Mouse (Mus musculus) regulatory T cell (primary cell): ENCODE results near the gene Zfp597.

ENCODE experiments used
- in situ Hi-C: fragments of 300-600 bp; cut with MboI, MseI; formaldehyde crosslinking; loops from one replicate; pipeline ENCODE4 v1.15.1; 2025; ENCODE audit warnings: high pct_unique_total_duplicates

Gene Zfp597

DNA sequence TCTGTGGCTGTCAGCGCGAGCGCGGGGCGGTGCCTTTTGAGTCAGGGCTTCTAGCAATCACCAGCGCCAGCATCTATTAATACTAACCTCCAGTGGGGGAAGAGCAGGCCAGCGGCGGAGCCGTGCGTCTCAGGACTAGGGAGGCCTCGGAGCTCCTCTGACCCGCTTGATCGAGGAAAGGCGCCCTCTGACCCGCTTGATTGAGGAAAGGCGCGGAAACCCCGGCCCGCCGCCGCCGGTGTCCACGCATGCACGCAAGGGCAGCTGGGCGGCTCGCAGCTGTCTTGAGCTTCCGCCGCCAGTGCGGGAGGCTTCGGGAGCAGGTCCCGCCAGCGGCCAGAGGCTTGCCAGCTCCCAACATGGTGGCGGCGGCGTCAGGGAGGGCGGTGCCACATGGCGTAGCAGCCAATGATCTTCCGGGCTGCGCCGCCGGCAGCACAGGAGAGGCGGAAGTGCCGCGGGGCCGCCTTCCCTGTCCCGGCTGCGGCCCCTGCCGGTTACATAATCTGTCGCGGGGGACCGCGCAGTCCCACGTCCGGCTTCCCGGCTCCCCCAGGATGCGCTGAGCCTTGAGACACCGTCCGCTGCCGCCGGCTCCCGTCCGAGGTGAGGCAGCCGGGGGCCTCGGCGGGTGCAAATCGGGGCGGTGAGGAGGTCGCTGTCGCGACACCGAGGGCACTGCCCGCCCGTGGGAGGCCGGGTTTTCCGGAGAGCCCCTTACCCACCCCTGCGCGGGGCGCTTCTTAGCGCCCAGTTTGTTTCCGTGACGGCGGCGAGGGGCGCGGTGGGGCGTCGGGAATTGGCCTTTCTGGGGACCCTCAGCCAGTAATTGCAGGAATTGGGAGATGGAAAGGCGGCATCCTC is at the start of gene Zfp597, which contains the start of gene Gm20695:
Gene Zfp597 (minus strand): TSS at position 361 of the 864 bp plus-strand sequence.
Gene Gm20695 (plus strand): TSS at position 448 of the 864 bp plus-strand sequence.
- in situ Hi-C loops, result no loop called here

DNA sequence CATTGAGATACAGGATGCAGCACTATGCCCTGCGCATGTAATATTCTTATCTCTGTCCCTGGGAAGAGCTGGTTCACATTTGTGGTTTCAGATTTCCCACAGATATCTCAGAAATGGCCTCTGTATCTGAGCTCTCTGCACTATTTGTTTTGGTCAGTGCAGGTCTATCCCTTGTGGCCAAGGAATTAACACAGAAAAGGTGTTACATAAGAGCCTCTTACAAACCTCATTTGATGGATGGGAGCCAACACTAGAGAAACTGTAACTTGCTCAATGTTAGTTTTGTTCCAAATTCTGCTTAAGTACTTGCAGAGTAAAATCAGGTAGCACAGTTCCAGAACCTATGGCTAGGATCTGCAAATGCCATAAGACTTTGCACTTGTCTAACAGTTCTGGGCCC is 49.7 kb upstream of the Zfp597 start:
- in situ Hi-C loops, result no loop called here

DNA sequence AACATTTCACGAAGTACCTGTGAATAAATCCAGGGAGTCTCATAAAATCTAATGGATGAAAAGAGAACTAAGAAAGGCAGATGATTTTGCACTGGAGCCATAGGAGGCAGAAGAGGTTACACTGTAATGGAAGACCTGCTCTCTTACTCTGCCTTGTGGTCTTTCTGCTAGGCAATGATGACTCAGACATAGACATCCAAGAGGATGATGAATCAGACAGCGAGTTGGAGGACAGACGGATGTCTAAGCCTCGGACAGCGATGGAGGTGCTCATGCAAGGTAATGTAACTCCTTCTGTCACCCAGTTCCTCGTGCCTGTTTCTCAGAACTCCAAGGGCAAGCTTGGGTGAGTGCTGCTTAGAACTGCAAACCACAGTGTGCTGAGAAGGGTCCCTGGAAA is 49.2 kb upstream of the Zfp597 start:
- in situ Hi-C loops, result no loop called here

DNA sequence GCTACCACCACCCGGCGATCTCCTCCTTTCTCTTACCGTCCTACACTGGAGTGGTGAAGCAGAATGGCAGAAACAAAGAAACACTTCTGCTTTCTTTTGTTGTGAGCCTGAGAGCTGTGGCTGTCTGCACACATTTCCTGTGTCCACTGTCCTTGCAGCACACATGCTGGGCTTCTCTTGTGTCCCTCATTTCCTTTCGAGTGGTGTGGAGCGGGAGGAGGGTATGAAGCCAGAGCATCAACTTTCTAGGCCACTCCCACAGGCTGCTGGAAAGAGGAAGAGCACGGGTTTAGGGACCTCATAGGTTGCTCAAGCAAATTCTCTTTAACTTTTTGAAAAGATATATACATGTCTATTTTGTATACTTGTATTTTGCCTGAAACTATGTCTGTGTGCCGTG is 44.8 kb upstream of the Zfp597 start:
- in situ Hi-C loops, result no loop called here

DNA sequence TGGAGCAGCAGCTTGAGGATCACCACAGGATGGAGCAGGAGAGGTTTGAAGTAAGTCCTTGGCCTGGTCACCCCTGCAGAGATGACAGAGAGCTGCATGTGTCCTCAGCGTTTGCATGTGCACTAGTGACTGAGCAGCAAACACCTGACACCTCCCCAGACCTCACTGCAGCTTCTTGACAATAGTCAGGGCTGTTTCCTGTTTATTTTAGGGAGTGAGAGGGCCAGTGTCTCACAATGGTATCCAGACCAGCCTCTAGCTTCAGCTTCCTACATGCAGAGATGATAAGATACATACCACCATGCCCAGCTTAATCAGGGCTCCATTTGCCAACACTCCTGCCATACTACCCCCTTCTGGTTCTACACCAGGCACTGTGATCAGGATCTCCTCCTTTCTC is 44.2 kb upstream of the Zfp597 start:
- in situ Hi-C loops, result no loop called here

DNA sequence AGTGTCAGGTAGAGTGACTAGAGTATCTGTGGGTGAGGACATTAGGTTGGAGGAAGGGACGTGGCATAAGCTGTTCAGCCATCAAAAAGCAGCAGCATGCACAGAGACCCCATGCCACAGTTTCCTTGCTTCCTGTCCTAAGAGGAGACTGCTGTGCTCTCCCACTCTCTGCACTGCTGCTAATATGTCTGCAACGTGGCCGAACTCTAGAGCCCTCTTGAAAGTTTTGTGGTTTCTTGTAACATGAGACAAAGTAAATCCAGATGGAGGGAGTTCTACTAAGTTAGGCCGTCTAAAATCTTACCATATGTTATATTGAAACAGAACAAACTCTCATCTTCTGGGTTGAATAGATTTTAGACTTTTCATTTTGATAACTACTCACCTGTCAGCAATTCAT is 39.6 kb upstream of the Zfp597 start:
- in situ Hi-C loops, result no loop called here

DNA sequence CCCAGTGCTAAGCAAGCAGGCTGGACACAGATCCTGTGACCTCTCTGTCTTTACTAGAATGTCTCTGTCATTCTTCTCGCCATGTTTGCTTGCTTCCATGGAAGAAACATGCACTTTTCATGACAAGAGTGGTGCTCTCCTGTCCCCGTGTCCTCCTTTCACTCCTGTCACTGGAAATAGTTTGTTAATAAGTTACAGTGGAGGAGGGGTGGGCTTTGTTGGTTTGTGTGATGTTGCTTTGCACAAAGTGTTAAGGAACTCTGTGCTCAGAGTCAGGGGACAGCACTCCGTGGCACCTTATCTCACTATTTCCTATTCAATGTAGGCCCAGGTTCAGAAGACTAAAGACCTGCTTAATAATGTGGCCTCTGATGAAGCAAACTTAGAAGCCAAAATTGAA is 39.2 kb upstream of the Zfp597 start:
- in situ Hi-C loops, result no loop called here

DNA sequence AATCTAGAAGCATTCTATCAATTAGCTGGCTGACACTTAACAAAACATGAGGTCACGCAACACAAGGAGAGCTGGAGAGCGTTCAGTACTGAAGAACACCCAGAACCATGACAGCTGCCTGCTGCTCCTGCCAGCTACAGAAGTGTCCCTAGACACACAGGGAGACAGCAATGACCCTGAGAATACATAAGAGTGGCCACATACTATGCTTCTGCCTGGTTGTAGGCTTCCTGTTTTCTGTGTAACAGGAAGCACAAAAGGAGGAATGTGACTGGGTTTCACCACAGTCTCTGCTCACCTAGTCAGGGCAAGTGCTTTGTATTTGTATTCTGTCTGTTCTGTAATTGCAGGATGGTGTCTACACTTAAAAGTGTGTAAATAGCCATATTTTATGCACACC is 36.4 kb upstream of the Zfp597 start:
- in situ Hi-C loops, result no loop called here

DNA sequence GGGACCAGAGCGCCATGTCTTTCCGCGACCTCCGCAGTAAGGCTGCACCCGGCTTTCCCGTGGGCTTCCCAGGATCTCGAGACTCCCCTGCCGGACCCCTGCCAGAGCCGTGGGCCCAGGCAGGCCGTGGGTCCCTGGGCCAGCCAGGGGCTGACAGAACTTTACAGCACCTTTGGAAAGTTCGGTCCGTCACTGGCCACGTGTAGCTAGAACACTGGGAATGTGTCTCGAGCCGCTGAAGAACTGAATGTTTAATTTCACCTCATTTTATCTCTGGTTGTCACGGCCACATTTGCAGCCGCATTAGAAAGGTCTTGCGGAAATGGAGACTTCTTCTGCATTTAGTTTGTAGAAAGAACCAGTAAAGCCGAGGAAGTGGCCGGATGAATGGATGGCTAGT is 24.8 kb upstream of the Zfp597 start:
- in situ Hi-C loops, result loop anchor here (5.0 to 10.0 kb wide), 2 partner anchors 93 to 164 kb away; partner anchors contain the start of genes Slx4 and Zfp263

DNA sequence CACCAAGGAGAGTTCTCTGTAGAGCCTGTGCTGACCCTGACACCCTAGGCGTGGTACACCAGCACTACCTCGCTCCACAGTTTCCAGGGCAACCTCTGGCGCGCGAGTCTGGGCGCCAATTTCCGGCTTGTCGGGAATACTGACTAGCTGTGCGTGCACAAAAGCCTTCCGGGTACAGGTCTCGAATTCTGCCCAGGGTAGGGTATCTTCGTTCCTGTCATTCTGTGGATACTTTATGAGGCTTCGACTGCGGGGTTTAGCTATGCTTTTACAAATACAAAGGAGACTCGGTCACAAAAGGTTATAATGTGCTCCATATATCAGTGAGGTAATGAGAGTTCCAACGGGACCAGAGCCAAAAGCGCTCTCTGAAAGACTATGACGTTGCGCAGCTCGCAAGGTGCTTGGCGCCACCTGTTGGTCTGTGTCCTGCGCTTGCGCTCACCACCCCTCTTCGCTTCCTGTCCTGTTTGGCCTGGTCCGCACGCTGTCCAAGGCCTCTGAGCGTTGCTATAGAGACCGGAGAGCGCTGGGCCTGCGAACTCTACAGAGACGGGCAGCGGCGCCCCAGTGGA is 24.3 kb upstream of the Zfp597 start, which contains the start of the genes 1700037C18Rik and Cluap1:
Gene 1700037C18Rik (minus strand): TSS at position 153 of the 575 bp plus-strand sequence.
Gene Cluap1 (plus strand): TSS at position 265 of the 575 bp plus-strand sequence.
- in situ Hi-C loops, result loop anchor here (5.0 to 10.0 kb wide), 2 partner anchors 94 to 164 kb away; partner anchors contain the start of genes Slx4 and Zfp263

DNA sequence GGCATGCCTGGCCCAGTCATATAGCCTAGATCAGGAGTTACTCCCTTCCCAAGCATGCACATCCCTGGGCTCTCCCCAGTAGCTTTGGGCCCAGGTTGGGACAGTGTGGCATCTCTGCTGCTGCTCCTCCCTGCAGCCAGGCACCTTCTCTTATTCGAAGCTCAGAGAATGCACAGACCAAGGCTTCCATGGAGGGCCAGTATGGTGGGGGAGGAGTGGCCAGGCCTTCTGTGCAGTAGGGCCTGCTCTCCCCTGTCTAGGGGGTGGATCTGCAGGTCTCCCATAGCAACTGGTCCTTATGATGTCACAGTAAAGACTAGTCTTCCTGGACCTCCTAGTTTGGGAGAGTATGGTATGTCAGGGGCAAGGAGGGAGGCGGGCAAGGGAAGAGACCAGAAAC is 23.1 kb upstream of the Zfp597 start:
- in situ Hi-C loops, result loop anchor here (5.0 to 10.0 kb wide), 2 partner anchors 95 to 163 kb away; partner anchors contain the start of genes Slx4 and Zfp263

DNA sequence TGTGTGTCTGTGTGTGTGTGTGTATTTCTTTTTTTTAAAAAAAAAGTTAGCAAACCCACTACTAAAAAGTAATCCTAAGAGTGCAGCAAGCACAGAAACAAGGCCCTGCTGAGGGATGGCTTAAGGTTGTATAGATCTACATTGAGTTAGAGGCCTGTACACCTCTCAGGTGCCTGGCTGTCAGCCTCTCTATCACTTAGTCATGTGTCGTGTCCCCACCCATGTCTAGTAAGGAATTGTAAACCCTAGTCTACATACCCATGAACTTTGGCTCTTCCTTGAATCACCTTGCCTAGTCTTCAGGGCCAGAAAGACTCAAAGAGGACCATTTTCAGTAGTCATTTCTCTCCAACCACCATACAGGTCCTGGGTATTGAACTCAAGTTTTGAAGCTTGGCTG is 12.2 kb upstream of the Zfp597 start:
- in situ Hi-C loops, result loop anchor here (5.0 kb wide), 1 partner anchor 81 kb away; the partner anchor contains the start of gene Nlrc3

DNA sequence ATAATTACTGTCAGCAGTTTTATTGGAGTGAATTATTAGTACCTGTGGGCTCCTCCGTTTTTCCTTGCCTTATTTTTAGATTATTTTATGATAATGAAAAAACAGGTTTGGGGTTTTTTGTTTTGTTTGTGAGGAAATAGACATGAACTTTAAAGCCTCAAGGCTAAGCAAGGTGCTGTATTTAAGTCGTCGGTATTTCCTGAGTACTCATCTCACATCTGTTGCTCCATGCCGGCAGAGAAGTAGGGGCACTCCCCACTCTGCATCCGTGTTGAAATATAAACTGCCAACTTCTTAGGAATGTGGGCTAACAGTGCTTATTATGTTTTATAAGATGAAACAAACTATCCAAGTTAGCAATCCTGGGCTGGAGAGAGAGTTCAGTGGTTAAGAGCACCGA is 11.7 kb upstream of the Zfp597 start:
- in situ Hi-C loops, result loop anchor here (5.0 kb wide), 1 partner anchor 81 kb away; the partner anchor contains the start of gene Nlrc3

DNA sequence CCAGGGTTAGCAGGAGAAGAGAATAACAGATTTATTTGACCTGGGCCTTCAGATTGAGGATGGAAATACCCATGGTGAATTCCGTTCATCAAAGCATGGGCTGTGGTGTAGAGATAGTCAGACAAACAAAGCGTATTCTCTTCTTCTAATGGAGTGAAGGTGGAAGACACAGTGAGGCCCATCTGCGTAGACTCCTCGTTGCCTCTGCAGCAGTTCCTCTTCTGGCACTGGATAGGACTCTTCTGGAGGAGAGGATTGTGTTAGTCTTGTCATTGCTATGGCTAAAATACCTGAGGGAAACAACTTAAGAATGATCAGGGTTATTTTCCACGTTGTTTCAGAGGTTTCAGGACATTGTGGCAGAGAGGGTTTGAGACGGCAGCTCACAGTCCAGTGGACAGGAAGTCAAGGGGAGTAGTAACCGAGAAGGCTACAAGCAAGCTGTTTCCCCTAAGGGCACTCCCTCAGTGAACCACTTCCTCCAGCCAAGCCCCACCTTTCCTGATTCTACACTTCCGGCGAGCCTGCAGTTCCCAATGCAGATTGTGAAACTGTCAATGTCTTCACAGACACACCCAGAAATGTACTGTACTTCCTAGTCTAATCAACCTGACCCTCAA is 10.9 kb upstream of the Zfp597 start:
- in situ Hi-C loops, result loop anchor here (5.0 kb wide), 1 partner anchor 82 kb away; the partner anchor contains the start of gene Nlrc3

DNA sequence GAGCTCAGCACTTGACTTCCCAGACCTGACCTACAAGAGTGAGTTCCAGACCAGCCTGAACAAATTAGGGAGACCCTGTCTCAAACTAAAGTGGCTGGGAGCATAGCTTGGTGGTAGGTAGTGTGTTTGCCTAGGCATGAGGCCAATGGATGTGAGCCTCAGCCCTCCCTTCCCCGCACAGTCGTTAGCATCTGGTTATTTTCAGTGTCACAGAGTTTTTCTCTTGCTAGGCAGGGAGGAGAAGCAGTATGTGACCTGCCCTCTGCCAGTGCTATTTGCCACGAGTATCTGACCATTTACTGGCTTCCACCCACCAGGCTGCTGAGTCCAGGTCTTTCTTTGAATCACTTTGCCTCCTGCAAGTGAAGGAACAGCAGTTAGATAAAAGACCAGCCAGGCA is 9.4 kb upstream of the Zfp597 start:
- in situ Hi-C loops, result no loop called here

DNA sequence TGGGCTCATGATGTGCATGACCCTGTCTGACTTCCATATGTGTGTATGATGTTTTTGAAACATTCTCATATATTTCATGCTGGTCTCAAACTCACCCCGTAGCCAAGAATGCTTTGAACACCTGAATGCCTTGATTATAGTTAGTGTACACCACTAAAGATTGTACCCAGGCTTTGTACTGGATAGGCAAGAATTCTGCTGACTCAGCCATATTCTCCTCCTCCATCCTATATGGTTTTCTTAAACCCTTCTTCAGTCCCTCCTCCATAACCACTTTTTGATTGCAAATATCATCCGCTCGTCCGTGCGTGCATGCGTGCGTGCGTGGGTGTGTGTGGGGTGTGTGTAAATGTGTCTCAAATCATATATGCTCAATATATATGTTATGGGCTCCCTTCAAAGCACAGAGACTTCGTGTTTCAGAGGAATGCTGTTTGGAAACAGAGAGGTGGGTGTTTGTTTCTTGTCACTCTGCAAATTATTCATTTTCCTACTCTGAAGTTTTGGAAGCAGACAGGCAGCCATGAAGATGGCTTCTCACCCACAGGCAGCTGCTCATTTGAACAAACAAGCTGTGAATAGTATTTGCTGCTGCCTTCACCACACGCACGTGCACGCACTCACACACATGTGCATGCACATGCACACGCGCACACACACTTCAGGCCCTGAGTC is 7.4 kb upstream of the Zfp597 start:
- in situ Hi-C loops, result no loop called here

DNA sequence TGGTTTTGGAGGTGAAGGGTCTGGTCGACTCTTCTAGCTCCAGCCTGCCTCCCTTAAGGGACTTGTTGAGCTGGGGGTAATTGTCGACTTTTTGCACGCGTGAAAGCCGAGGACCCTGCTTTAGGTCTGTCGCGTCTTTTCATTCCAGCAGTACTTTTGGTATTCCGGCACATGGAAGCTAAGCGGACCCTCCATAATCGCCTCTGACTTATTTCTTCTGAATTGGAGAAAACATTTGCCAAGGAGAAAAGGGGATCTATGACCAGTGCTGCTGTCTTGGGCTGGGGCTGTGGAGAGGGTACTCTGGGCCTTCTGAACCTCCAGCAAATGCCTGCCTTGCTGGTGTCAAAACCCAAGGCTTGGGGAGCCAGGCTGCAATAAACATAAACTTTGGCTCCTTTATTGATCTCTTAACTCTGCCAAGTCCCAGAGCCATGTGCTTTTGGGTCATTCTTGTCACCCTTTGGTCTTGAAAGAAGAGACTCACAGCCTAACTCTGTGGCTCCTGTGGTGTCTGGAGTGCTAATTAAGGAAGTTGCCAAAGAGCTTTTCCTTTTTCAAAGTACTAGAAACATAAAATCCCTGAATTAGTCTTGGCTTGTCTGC is 807 bp upstream of the Zfp597 start:
- in situ Hi-C loops, result no loop called here

DNA sequence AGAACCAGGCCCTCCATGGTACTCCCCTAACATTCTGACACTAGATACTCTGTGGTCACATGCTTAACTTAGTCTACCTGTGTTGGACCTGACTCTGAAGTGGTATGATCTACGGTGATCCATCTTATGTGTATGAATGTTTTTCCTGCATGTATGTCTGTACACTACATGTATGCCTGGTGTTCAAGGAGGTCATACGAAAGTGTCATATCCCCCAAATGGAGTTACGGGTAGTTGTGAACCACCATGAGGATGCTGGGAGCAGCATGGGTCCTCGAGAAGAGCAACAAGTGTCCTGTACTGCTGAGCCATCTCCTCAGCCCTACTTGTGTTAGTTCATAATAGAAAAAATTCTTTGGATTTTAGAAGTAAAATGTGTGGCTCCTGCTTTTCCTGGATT is 8.0 kb downstream of the Zfp597 start:
- in situ Hi-C loops, result no loop called here

DNA sequence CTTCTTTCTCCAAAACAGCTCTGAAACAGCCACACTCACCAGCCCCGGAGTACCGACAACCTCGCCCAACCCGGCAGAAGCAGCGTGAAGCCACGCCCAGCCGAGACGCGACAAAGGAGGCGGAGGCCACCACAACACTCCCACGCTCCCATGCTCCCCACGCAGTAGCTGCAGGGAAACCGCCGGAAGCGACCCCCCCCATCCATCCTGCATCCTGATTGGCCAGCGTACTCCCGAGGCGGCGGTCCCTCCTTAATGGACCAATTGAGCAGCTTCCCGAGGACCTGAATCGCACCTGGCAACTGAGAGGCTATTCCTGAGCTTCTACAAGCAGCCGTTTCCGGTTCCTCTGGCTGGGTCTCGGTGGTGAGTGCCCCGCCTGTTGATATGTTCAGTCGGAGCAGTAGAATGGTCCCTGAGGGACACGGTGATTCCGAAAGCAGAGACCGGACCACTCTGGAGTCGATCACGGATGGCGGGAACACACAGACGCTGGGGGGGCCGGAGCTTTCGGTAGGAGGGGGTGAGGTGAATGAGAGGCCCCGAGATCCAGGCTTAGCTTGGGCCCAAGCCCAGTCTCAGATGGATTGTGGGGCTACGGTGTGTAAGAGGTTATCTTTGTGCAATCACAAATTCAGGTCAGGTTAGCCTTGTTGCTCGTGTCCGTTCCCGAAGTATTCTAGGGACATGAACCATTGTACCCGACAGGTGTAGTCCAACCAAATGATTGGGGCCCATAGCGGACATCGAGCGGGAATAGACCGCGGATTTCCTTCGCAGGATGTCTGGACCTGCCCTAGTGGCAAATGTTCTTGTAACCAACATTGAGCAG is 11.9 kb downstream of the Zfp597 start, which contains the start of gene Naa60:
Gene Naa60 (plus strand): TSS at position 160 of the 832 bp plus-strand sequence.
- in situ Hi-C loops, result no loop called here

DNA sequence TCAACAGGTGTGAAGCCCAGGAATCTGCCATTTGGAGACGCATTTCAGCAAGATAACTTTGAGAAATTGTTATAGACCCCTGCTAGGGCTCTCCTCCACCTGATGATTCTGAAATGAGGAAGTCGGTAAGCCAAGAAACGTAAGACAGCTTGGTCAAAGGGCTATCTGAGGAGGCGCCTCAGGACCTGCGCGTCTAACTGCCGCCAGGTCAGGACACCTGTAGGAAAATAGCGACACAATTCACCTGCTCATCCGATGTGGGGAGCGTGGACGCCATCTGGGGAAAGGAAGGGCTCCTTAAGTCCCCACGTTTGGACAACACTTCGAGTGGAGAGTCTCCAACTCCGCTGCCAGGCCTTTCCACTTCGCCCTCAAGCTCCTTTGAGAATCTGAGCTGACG is 12.5 kb downstream of the Zfp597 start:
- in situ Hi-C loops, result no loop called here
